Mouse (Mus musculus): ENCODE measurements at regions not wholly inside any gene's neighbourhood (a gene's known extent, or its start where the extent isn't known, plus 50 kb on each side); places are given as distances from the start of the nearest gene placed in this dataset.

GRCm38 (mm10) chr4:152953237-152953974 is 475.7 kb upstream of the Kcnab2 start:
- Histone ChIP-seq H3K27me3 (no peaks in the 10 kb centered on the region), H3K9ac (replicated peaks) (no peak overlapping the region), H3K27ac (replicated peaks) (no peak overlapping the region), H3K4me1 (peaks cover 7% of the 10 kb centered on the region), H3K4me3 (no peak overlapping the region), H3K36me3 (no peaks in the 10 kb centered on the region), H3K9me3 (no peaks in the 10 kb centered on the region), H3K4me2 (replicated peaks) (no peak overlapping the region)
- peak; percentile 35; the same call in 1 of the 2 replicates for ATAC-seq (replicated peaks)
- WGBS: 57% methylated on average over 15 of the region's 15 CpGs

DNA sequence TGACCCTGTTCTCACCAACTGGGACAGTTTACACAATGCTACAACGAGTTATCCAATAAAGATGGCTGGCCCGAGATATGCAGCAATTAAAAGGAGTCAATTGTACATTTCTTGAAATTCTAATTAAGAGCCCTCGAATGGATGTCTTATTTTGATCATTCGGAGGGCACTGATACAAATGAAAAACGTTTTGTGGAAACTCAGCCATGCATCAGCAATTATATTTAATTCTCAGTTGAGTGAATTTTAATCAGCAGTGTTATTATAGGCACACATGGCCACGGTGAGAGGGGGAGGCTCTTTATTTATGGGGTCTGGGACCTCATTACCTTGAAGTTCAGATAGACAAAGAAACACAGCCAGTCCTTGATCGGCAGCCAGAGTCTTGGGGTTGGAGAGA is 471.3 kb upstream of the Kcnab2 start:
- Histone ChIP-seq H3K9ac (replicated peaks) (no peak overlapping the region), H3K4me3 (no peak overlapping the region), H3K27ac (replicated peaks) (no peak overlapping the region), H3K27me3 (no peaks in the 10 kb centered on the region), H3K4me2 (replicated peaks) (no peak overlapping the region), H3K36me3 (no peaks in the 10 kb centered on the region), H3K4me1 (peaks cover 7% of the 10 kb centered on the region), H3K9me3 (no peaks in the 10 kb centered on the region)
- ATAC-seq (replicated peaks): no peak
- 11% methylated on average over 7 of the region's 7 CpGs for WGBS

GRCm38 (mm10) chr4:152941159-152941558 is 463.5 kb upstream of the Kcnab2 start:
- H3K27ac ChIP-seq (replicated peaks): no peak overlapping the region
- 92% methylated on average over 8 of the region's 8 CpGs for WGBS
- no peaks in the 10 kb centered on the region for H3K27me3 ChIP-seq
- H3K9me3 ChIP-seq: no peaks in the 10 kb centered on the region
- H3K36me3 ChIP-seq: no peaks in the 10 kb centered on the region
- no peak overlapping the region for H3K9ac ChIP-seq (replicated peaks)
- H3K4me1 ChIP-seq: no peaks in the 10 kb centered on the region
- H3K4me2 ChIP-seq (replicated peaks): no peak overlapping the region
- H3K4me3 ChIP-seq: no peak overlapping the region
- no peak for ATAC-seq (replicated peaks)

DNA sequence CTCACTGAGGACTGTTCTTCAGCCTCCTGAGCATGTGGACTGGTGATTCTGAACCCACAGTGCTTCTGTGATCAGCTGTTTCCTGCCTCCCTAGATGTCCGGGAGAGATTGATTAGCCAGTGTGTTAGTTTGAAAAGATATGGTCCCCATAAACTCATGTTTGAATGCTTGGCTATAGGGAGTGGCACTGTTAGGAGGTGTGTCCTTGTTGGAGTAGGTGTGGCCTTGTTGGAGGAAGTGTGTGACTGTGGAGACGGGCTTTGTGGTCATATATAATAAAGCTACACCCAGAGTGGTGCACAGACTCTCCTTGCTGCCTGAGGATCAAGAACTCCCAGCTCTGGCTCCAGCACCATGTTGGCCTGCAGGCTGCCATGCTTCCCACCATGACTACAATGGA is 458.9 kb upstream of the Kcnab2 start:
- no peaks in the 10 kb centered on the region for H3K27me3 ChIP-seq
- H3K4me3 ChIP-seq: no peak overlapping the region
- no peak overlapping the region for H3K9ac ChIP-seq (replicated peaks)
- no peak overlapping the region for H3K27ac ChIP-seq (replicated peaks)
- no peaks in the 10 kb centered on the region for H3K4me1 ChIP-seq
- no peak for ATAC-seq (replicated peaks)
- H3K36me3 ChIP-seq: no peaks in the 10 kb centered on the region
- H3K4me2 ChIP-seq (replicated peaks): no peak overlapping the region
- H3K9me3 ChIP-seq: no peaks in the 10 kb centered on the region
- 93% methylated on average over 2 of the region's 2 CpGs for WGBS

DNA sequence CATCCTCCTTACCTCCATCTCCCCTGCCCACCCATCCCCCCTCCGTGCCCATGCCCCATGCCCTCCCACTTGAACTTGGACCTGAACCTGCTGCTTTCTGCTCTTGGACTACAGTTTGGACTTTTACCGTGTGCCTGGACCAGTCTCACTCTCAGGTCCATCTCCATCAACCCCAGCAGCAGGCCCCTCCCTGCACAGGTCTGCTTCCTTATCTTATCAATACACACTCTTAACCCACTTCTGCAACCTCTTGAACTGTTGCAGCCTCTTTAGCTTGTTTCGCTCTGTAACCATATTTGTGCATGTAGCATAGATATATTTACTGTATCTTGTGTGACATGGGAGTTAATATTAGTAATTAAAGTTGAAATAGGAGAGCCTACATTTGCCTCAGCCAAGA is 457.8 kb upstream of the Kcnab2 start:
- Histone ChIP-seq H3K9ac (replicated peaks) (no peak overlapping the region), H3K27me3 (no peaks in the 10 kb centered on the region), H3K36me3 (no peaks in the 10 kb centered on the region), H3K4me1 (no peaks in the 10 kb centered on the region), H3K27ac (replicated peaks) (no peak overlapping the region), H3K4me3 (no peak overlapping the region), H3K4me2 (replicated peaks) (no peak overlapping the region), H3K9me3 (no peaks in the 10 kb centered on the region)
- ATAC-seq (replicated peaks): no peak
- WGBS: 83% methylated on average over 3 of the region's 3 CpGs

GRCm38 (mm10) chr4:152928422-152928985 is 450.8 kb upstream of the Kcnab2 start:
- Histone ChIP-seq H3K27ac (replicated peaks) (no peak overlapping the region), H3K36me3 (no peaks in the 10 kb centered on the region), H3K4me1 (no peaks in the 10 kb centered on the region), H3K9ac (replicated peaks) (no peak overlapping the region), H3K9me3 (no peaks in the 10 kb centered on the region), H3K27me3 (no peaks in the 10 kb centered on the region), H3K4me2 (replicated peaks) (no peak overlapping the region), H3K4me3 (no peak overlapping the region)
- no peak for ATAC-seq (replicated peaks)
- 65% methylated on average over 5 of the region's 5 CpGs for WGBS

- 65% methylated on average over 3 of the region's 3 CpGs for WGBS
- ATAC-seq (replicated peaks): no peak
- no peak overlapping the region for H3K9ac ChIP-seq (replicated peaks)
Measured at GRCm38 (mm10) chr4:152920261-152920660, 442.6 kb upstream of the Kcnab2 start.

GRCm38 (mm10) chr4:152919851-152920250 is 442.2 kb upstream of the Kcnab2 start:
- Histone ChIP-seq H3K27ac (replicated peaks) (no peak overlapping the region), H3K36me3 (no peaks in the 10 kb centered on the region), H3K4me1 (peaks cover 10% of the 10 kb centered on the region), H3K9ac (replicated peaks) (no peak overlapping the region), H3K4me3 (no peak overlapping the region), H3K27me3 (no peaks in the 10 kb centered on the region), H3K9me3 (no peaks in the 10 kb centered on the region), H3K4me2 (replicated peaks) (no peak overlapping the region)
- WGBS: 84% methylated on average over 1 of the region's 1 CpGs
- ATAC-seq (replicated peaks): no peak

More at GRCm38 (mm10) chr4:152920261-152920660, 442.6 kb upstream of the Kcnab2 start:
- H3K9me3 ChIP-seq: no peaks in the 10 kb centered on the region
- no peaks in the 10 kb centered on the region for H3K27me3 ChIP-seq
- H3K4me2 ChIP-seq (replicated peaks): no peak overlapping the region
- H3K4me1 ChIP-seq: peaks cover 10% of the 10 kb centered on the region
- H3K27ac ChIP-seq (replicated peaks): no peak overlapping the region
- H3K36me3 ChIP-seq: no peaks in the 10 kb centered on the region
- H3K4me3 ChIP-seq: no peak overlapping the region

DNA sequence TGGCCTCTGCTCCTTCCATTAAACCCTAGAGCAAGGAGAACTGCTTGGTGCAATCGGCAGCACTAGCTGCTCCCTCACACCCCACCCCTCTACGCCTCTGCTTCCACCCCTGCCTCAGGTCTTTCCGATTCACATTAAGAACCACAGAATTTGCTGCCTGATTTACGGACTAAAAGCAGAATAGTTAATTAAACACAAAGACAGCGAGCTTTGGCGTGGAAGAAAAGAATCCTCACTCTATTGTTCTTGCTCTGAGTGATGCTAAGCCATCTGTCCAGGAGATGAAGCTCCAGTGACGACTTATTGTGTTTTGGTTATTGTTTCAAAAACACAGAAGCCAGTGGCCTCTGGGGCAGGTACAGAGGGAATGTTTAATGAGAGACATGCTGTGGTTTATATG is 438.9 kb upstream of the Kcnab2 start:
- Histone ChIP-seq H3K9ac (replicated peaks) (no peak overlapping the region), H3K36me3 (no peaks in the 10 kb centered on the region), H3K27ac (replicated peaks) (no peak overlapping the region; the same call in 1 of the 2 replicates), H3K9me3 (no peaks in the 10 kb centered on the region), H3K4me3 (no peak overlapping the region), H3K4me2 (replicated peaks) (no peak overlapping the region), H3K27me3 (no peaks in the 10 kb centered on the region), H3K4me1 (peaks cover 19% of the 10 kb centered on the region)
- WGBS: 6% methylated on average over 7 of the region's 7 CpGs
- ATAC-seq (replicated peaks): no peak

- Histone ChIP-seq H3K9me3 (no peaks in the 10 kb centered on the region), H3K36me3 (no peaks in the 10 kb centered on the region), H3K9ac (replicated peaks) (no peak overlapping the region), H3K4me2 (replicated peaks) (peak overlapping the region; percentile 29), H3K27me3 (no peaks in the 10 kb centered on the region), H3K27ac (replicated peaks) (peak overlapping the region; percentile 53; the same call in 1 of the 2 replicates), H3K4me3 (no peak overlapping the region), H3K4me1 (peaks cover 19% of the 10 kb centered on the region)
- 17% methylated on average over 10 of the region's 10 CpGs for WGBS
- ATAC-seq (replicated peaks): peak; percentile 63
Measured at GRCm38 (mm10) chr4:152913497-152913896, 435.8 kb upstream of the Kcnab2 start.

DNA sequence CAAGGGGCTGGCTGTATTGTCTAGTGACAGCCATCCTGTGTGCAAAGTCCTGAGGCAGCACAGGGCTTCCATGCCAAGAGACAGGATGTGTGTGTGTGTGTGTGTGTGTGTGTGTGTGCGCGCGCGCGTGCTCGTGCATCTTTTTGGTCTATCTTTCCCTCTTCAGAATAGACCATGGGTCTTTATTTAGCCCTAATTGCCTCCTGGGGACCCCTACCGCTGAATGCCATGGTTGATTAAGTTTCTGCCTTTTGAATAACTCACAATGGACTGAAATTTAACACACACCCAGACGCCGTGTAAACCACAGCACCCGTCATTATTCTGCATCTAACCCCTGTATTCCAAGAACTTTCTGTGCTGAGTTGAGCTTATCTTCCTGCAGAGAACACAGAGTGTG is 435.2 kb upstream of the Kcnab2 start:
- no peak for ATAC-seq (replicated peaks)
- Histone ChIP-seq H3K9me3 (no peaks in the 10 kb centered on the region), H3K9ac (replicated peaks) (no peak overlapping the region), H3K27me3 (no peaks in the 10 kb centered on the region), H3K36me3 (no peaks in the 10 kb centered on the region), H3K27ac (replicated peaks) (peak overlapping the region; percentile 53; the same call in 1 of the 2 replicates), H3K4me3 (no peak overlapping the region), H3K4me1 (peaks cover 19% of the 10 kb centered on the region), H3K4me2 (replicated peaks) (0 out of 2 replicates have a peak overlapping the region, but pooled peaks have one; percentile 29)
- WGBS: 17% methylated on average over 10 of the region's 10 CpGs

DNA sequence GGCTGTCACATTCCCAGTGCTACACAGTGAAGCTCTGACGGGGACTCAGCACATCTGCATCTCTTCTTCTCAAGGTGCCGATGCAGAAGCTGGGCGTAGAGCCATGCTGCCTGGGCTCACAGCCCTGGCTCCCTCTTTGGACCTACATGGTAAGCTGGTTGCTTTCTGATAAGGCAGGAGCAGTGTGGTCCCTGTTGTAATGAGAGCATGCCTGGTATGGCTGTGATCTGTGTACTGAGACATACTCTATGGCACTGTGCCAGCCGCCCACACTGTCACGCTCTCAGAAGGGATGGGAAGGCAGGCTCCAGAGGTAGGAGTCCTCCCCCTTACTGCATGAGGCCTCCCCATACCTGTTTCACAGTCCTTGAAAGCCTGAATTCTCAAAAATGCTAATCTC is 430.6 kb upstream of the Kcnab2 start:
- Histone ChIP-seq H3K9me3 (no peaks in the 10 kb centered on the region), H3K36me3 (no peaks in the 10 kb centered on the region), H3K4me1 (peaks cover 4% of the 10 kb centered on the region; the same call in 1 of the 2 replicates), H3K27ac (replicated peaks) (no peak overlapping the region), H3K9ac (replicated peaks) (no peak overlapping the region), H3K4me3 (no peak overlapping the region), H3K4me2 (replicated peaks) (no peak overlapping the region), H3K27me3 (no peaks in the 10 kb centered on the region)
- 70% methylated on average over 5 of the region's 5 CpGs for WGBS
- ATAC-seq (replicated peaks): no peak

- Histone ChIP-seq H3K9me3 (no peaks in the 10 kb centered on the region), H3K27ac (replicated peaks) (no peak overlapping the region), H3K4me1 (no peaks in the 10 kb centered on the region), H3K4me2 (replicated peaks) (no peak overlapping the region), H3K4me3 (no peak overlapping the region), H3K27me3 (no peaks in the 10 kb centered on the region), H3K36me3 (no peaks in the 10 kb centered on the region), H3K9ac (replicated peaks) (no peak overlapping the region)
- no peak for ATAC-seq (replicated peaks)
- 60% methylated on average over 11 of the region's 11 CpGs for WGBS
Measured at GRCm38 (mm10) chr4:152902851-152903250, 425.2 kb upstream of the Kcnab2 start.

Data from forebrain, embryonic 15.5 days (tissue).